Mouse (Mus musculus) heart, adult 2 months (tissue): ENCODE results near the gene Fto.

ENCODE experiments used
- CTCF ChIP-seq: fragments of 200-600 bp; IDR thresholded peaks from 2 replicates; pipeline ENCODE4 v1.8.1; 2022; ENCODE audit warnings: antibody characterized with exemption, mild to moderate bottlenecking, moderate library complexity
- POLR2A ChIP-seq: fragments of 200-500 bp; IDR thresholded peaks from 2 replicates; pipeline ENCODE4 v1.6.1; 2011; ENCODE audit warnings: mild to moderate bottlenecking, low read depth, low read length, control low read depth; ENCODE audit not compliant: insufficient read depth

DNA sequence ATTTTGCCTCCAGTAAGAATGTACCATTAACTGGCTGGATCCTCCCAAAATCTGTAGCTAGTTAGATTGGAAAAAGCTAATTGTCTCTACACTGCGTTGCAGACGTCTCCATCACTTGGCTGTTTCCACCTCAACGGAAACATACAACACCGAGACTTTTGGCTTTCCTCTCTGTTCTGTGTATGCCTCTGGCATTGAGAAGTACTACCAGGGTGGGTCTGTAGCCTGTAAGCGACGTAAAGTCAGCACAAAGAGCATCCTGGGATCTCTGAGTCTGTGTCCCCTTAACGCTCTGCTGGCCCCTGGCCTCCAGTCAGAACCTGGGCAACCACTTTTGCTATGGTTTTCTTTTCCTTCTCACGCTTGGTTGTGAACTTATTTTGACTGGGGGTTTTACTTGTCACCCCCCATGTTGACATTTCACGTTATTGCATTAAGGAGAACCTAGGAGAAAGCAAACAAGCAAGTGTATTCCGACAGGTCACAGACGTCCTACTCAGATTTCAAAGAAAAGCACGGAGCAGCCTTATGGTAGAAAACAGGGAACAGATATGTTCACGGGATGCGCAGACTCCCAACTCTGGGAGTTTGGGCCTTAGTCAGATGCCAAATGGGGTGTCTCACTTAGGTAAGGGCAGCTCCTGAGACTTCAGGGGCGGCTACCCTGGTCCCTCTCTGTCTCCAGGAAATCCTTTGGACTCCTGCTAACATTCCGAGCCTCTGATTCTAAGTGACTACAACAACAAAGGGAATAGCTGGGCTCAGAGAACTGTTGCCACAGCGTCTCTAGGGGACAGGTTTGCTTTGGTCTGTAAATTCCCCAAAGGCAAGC is 263.0 kb downstream of the Fto start:
- TF ChIP-seq CTCF, result peak; percentile 16; the same call in 1 of the 2 replicates
- no peak for TF ChIP-seq POLR2A
